Mouse (Mus musculus) v-Abl transformed pro-B cells (cell line): ENCODE results near the gene Acss3.

Experiments
- in situ Hi-C, 2 experiments: fragments of 400-800 bp; cut with MboI; formaldehyde crosslinking; loops; one replicate each; pipeline ENCODE4 v1.15.1; 2025; ENCODE audit not compliant: unreplicated experiment in 2 of 2

Acss3 gene

DNA sequence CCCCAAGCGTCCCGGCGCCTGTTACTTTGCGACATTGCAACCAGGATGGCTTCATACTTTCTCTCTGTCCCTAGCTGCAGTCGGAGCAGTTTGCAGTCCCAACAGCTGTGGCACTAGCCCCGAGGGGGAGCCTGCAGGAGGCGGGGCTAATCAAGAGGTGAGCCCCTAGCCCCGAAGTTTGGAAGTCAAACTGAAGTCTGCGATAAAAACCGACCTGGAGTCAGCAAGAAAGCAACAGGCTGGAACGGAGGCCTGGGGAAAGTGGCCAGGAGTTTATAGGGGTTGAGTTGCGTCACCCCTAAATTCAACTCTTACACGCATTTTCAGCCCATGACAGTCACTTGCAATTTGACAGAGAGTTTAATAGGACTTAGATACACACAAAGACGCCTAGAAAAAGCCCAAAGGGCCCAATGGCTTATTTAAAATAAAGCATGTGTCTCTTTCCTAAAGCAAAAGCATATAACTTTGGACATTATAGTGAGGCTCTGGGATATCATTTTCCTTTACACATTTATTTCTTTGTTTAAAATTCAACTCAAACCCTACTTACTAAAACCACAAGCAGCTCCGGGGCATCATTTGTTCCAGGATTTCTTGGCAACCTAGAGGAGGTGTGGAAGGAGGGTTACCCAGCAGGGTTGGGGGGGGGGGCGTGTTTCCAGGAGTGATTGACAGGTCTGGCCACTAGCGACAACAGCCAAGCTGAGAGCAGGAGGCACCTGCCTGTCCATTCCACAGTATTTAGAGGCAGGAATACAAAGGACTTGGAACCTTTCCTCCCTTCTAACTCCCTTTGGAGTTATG, at the start of gene Acss3:
Gene Acss3 (minus strand): TSS at position 140 of the 807 bp plus-strand sequence.
- in situ Hi-C loops: no loop called here

DNA sequence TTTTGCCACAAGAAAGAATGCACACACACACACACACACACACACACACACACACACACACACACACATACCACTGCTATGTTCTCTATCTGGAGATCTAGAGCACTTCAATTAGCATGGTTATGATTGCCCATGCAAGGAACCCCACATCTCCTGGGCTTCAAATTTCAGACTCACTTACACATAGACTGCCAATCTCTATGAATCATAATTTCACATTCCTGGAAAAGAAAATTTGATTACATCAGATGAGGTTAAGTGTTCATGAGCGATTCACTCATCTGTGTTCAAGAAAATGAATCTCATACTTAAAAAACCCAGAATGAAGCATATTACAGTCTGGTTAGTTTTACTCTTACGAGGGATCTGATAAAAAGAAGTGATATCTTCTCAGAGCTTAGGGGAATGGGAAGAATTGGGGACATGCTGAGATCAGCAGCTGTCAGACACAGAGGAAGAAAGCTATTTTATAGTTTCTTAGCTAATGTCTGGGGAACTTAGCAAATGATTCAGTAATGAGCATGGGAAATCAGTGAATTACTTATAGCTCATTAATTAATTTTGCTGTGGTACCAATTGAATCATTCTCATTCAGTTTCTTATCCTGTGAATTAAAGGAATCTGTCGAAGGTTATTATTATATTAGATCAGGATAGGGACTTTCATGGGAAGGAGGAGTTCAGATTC, 48.7 kb upstream of the Acss3 start:
- in situ Hi-C loops: no loop called here

DNA sequence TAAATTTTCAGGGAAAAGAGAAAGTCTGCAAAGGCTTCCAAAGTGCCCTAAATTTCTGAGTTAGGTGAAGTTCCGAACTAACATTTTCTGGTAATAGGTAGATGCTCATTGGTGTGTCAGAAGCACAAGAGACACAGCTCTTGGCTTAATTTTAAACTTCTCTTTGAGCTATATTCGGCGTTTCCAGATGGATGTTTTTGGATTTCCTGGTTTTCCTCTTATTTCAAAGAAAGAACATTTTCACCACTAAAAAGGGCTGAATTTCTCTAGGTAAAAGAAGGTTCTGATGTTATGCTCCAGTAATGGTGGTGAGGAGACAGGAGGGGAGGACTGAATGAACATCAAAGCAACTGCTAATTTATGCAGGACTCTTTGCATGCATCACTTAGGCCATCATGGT, 43.0 kb upstream of the Acss3 start:
- in situ Hi-C loops: no loop called here

DNA sequence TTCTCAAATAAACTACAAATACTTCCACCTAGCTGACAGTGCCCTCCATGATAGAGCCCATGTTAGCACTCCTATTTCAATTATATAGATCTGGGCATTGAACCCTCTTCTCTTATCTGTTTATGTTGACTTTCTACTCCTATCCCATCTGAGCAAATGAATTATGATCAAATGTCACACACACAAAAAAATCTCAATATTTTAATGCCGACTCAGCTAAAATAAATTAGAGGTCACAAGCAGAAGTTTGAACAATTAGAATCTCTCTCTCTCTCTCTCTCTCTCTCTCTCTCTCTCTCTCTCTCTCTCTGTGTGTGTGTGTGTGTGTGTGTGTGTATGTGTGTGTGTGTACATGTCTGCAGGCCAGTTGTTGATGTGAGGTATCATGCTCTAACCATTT, 25.3 kb upstream of the Acss3 start:
- in situ Hi-C loops: no loop called here

DNA sequence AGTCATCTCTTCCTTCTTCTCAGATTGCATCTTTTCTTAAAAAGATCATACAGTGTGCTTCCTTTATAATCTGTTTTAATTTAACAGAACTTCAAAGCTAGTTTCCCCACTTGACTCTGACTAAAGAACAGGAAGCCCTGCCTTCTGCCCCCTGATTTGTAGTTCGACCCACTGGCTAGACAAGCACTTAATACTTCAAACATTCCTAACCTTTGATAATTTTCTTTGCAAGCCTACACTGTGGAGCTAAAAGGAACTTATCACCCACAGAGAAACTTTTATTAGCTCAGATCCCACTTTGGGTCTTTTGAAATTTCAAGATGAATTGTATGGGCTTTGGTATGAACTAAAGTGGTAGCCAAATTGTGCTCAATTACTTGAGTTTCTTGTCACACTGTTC, 20.5 kb upstream of the Acss3 start:
- in situ Hi-C loops: no loop called here

DNA sequence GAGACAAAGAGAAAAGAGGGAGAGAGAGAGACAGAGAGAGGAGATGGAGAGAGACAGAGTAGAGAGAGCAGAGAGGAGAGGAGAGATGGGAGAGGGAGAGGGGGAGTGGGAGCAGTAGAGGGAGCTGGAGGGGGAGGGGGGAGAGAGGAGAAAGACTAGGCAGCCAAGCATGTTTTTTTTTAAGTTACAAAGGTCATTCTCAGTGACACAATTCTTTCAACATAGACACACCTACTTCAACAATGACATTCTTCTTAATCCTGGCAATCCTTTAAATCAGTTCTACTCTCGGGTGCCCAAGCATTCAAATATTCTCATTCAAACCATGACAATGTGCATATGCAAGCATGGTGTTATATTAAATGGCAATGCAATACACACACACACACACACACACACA, 19.4 kb upstream of the Acss3 start:
- in situ Hi-C loops: no loop called here

DNA sequence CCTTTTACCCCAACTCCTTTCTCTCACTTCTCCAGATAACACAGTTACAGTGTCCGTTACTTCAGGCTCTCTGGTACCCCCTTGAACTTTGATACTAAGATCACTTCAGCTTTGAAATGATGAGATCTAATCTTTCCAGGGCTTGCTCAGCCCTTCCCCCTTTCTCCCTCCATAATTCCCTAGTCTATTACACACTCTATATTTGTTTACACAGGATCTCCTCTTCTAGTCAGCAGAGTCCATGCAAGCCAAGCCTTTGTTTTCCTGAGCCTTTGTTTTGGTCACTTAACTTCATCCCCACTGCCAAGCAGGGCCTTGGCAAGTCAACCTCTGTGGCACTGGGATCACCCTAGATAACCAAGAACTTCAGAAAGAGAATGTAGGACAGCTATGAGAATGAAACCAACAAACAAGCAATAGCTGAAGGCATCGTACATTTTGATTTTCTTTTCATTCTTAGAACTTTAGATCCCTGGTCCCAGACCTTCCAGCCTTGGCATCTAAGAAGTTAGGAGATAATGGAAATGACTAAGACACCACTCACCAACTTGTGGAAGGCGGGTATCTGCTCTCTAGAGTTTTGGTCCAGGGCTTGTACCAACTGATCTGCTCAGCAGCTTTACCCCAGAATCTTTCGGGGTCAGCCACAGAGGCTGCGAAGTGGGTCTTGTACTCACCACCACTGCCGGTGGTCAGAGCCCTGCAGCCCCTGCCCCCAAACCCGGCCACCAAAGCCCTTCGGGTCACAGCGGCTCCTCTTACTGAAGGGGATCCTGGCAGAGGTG, 532 bp downstream of the Acss3 start:
- in situ Hi-C loops: no loop called here

DNA sequence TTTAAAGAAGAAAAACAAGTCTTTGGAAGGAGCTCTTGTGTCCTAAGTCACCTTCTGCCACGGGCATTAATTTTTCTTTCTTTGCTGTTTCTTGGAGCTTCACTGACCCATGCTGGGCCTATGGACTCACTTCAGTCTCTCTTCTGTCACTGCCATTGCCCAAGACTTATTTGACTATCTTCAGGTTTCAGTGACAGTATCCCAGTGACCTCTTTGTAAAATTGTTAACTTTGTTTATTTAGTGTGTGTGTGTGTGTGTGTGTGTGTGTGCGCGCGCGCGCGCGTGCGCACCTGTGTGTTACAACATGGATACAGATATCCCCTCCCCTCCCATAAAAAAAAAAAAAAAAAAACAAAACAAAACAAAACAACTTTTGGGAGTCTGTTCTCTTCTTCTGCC, 2.2 kb downstream of the Acss3 start:
- in situ Hi-C loops: no loop called here

DNA sequence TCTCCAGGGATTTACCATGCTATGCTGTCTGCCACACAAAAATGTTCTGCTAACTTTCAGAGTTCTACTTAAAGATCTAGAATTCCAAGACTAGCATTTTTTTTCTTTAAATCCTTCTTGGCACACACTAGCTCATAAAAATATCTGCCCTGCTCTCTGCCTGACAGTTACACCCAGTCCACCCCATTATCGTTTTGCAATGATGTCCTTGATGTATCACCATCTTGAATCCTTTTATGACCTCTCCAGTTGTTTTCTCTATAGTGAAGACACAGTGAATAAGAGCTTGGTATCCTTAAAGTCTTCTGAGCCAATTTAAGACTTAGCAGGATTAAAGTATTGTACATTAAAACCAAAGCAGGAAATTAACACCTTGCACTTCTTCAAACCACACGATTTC, 4.3 kb downstream of the Acss3 start:
- in situ Hi-C loops: no loop called here

DNA sequence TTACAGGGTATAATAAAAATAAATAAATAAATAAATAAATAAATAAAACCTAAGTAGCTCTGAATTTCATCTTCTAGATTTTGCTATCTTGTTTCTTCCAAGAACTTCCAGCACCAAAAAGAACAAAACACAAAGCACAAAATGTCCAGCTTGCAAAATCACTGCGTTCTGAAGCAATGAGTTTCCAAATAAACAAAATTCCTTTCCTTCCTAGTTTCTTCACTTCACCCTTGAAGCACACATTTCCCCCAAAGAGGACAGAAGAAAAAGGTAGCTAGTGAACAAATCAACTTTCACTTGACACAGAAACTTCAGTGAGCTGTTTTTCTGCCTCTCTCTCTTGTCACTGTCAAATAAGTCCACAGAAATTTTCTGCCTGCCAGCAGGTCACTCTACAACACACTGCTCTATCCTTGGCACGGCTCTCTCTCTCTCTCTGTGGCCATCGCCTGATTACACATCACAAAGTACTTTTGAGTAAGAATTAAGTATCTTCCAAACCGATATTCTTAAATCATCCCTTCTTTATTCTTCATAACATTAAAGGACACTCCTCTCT, 6.7 kb downstream of the Acss3 start:
- in situ Hi-C loops: no loop called here

DNA sequence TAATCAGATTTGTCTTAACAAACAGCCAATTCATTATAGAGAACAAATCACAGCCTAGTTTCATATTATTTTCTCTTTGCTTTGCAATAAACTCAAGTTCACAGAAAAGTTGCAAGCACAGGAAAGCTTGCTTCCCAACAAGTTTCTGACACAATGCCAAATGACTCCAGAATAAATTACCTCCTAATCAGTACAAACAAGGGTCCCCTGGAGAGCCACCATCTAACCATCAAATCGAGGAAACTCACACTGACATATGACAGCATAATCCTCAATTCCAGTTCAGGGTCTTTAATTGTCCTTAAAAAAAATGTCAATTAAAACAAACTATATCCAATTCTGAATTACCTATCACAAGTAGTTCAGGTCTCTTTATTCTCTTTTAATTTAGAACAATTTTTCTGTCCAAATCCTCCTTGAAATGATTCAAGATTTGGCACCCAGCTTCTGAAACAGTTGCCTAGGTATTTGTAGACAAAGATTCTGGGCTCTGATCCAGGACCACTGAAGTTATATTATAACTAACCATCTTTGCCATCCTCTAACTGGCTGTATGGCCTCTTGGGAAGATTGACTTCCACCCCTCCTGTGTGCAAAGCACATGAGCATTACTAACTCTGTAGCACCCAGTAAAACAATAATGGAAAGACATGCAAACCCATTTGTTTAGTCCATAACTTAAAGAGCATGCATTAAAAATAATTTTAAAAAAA, 7.4 kb downstream of the Acss3 start:
- in situ Hi-C loops: no loop called here

DNA sequence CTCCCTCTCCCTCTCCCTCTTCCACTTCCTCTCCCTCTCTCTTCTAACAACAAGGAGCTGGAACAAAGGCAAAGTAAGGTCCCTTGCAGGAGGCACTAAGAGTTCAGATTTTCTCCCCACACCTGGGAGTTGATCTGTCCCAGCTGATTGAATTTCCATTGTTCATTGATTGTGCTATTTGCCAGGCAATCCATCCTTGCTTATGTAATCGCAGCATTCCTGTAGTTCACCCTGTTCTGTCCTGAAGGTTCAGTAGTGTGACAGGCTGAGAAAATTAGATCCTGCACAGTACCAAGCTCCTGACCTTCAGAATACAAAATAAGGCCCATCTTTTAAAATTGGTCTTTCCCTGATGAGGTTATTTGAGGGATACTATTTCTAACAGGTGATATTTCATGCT, 8.3 kb downstream of the Acss3 start:
- in situ Hi-C loops: no loop called here

DNA sequence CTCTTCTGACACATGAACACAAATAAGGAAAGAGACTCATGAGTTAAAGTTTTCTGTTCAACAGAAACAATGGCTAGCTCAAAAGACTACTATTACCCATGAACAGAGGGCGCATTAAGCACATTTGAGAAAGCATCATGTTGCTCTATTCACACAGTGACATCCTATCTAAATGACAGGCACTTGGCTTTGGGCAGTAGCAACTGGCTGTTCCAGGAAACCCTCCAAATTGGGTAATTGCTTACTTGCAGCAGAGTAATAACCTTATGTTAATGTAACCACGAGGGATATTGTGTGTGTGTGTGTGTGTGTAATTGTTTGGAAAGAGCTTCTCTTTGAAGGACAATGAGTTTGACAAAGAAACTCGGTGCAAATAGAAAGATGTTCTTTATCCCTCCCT, 29.0 kb downstream of the Acss3 start:
- in situ Hi-C loops: no loop called here

DNA sequence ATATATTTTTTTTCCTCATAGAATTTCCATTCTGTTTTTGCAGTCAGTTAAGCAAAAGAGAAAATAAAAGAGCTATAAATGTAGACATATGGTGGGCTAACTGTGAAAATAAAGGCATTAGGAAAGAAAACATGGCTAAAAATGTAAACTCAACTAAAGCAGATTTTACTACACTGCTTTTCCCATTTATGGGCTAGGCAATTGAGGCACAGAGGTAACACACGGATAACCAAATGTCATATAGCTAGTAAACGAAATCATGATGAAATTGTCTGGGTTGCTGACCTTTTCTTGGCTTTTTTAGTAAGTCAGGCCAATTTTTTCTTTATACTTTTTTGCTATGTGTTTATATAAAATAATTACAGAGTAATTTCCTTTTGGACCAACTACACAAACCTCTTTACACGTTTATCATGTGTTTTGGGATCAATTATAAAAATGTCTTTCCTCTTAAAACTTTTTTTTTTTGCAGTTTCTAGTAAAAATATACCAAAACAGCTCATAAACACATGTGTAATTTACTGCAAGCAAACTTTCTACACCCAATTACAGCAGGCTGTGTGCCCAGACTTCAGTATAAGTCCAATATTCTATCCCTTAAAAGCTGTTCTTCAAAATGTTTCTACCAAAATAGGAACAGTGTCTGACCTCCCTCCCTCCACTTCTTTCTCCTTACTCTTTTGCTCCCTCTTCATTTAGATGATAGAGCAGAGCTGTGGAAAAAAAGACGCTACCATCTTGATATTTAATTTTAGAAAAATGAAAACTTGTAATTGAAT, 69.4 kb downstream of the Acss3 start:
- in situ Hi-C loops: no loop called here

DNA sequence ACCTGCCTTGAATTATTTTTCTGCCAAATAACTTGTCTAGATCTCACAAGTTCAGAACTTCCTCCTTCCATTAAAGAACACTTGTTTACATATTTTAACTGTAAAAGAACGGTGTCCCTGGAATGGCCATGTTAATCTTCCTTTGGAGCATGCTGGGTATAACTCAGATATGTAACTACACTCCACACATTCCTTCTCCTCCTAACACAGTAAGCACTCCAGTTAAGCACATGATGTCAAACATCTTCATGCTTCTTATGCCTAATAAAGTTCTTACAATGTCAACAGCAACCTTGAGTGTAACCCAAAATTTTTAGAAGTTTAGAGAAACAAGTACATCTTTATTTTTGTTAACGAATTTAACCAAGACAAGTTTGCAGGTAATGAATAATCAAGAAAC, 73.0 kb downstream of the Acss3 start:
- in situ Hi-C loops: no loop called here

DNA sequence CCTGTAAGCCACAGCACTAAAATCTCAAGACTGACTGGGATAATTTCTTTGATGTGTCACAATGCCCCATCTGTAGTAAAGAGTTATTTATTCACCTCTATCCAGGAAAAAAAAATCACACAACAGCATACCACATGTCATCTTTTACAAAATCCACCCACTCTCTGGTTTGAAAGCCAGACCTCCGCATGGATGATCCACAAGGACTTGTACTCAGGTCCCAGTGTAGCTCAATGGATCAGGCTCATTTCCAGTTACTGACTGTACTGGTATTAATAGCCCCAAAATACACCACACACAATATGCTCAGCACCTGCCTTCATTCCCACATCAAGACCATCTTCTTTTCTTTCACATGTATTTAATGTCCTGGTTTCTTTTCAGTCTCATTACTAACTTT, 80.8 kb downstream of the Acss3 start:
- in situ Hi-C loops: no loop called here

DNA sequence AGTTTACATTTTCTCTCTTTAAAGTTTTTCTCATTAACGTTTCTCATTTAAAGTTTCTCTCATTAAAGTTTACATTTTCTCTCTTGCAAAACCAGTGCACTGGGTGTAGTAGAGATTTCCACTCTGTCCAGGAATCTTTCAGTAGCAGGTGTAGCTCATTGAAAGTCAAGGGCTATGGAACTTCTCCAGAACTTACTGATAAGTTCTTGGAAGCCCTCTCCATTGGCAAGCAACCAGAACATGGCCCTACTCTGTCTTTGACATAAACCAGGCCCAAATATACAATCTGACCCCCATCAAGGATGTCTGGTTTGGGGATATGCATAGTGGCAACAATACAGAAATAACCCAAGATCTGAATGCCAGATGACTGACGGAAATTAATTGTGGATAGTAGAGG, 82.6 kb downstream of the Acss3 start:
- in situ Hi-C loops: no loop called here

DNA sequence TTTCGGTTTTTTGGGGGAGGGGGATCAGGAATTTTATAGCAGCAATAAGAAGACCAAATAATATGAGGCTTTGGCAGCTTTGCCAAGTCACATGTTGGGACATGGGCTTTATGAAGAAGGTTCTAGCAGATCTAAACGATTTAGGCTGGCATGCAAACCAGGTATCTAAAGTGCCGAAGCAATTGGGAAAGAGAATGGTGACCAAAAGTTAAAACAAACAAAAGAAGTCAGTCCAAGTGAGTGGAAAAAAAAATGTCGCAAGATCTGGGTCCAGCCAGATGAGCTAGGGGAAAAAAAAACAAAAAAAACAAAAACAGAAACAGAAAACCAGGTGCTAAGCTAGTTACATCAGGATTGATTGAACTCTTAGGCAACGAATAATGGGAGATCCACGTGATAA, 83.1 kb downstream of the Acss3 start:
- in situ Hi-C loops: no loop called here

DNA sequence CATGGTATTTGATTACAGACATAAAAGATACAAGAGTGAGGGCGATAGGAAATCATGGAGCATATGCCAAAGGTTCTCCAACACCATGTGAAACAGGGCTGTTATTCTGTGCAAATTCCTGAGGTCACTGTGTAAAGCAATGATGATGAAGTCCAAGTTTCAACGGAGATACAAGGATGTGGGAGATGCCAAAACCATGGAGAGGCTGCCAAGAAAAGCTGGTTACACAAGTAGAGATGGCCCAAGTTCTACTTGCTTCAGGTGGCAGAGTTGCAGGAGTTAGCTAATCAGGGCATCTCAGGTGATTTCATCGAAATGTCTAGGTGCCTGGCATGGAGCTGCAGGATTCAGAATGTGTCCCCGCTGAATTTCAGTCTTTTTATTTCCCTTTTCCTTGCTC, 84.3 kb downstream of the Acss3 start:
- in situ Hi-C loops: no loop called here

DNA sequence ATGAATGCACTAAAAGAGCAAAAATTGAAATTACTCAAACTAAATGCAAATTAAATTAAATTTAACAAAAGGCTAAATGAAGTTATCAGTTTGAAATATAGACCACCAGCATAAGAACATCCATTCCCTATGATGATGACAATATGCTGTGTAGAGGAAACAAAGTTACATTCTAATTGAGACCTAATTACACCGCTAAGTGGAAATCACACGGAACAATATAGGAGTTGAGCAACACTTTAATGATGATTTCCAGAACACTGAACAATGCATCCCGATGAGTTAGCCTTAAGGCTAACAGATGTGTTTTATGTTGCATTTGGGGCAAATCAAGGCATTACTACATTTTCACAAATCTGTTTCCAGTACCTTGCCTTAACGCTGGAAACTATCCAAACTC, 99.2 kb downstream of the Acss3 start:
- in situ Hi-C loops: no loop called here
